Mouse (Mus musculus): ENCODE results near the gene Myh7.
"Not testable (repeated sequence)": the region's sequence is repeated elsewhere in the genome, so short reads cannot be mapped to it uniquely, and the experiment has no call there.

The Myh7 gene

DNA sequence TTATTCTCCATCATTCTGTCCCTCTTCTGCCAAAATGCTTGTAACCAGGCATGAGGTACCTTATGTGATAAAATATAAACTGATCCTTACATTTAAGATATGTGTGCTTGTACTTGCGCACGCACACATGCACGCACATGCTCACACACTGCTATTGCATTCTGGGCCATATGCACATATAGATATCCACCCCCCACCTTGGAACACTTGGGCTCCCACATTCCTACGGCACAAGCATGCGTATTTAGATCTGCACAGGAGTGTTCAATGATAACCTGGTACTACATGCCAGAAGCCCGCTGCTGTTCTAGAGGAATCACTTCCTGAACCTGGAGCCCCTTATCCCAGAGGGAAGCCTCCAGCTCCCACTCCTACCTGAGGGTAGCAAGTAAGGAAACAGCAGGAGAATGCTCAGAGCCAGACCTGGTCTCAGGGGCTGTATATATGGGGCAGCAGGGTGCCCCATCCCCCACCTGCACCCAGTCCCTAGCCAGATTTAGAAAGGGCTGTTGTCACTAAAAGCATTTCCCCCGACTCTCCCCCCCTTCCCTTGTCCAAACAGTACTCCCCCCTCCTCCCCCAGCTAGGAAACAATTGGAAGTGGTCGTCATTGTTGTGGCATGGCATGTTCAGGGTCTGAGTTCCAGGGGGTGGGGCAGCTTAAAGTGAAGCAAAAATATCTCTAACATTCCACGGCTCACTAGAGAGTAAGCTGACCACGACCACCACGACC lies at the start of gene Myh7:
Gene Myh7, minus strand, starts transcription at position 491 of the 733 bp plus-strand sequence.
- DNase-seq (ENCODE audit: low spot score in 2 of 2) = no peak

DNA sequence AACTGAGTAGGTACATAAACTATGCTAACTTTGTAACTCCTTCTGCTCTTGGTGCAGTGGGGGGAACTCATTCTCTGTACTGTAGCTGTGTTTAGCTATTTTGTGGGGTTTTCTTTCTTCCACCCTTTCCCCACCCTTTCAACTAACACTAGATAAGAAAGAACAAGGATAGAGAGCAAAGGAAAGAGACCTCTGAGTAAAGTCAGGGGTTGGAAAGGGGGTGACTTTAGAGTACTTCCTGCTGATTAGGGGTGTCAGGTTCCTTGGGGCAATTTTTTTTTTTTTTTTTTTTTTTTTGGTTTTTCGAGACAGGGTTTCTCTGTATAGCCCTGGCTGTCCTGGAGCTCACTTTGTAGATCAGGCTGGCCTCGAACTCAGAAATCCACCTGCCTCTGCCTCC lies 49.3 kb upstream of the Myh7 start:
- not testable (repeated sequence) for DNase-seq (ENCODE audit: low spot score in 2 of 2)

DNA sequence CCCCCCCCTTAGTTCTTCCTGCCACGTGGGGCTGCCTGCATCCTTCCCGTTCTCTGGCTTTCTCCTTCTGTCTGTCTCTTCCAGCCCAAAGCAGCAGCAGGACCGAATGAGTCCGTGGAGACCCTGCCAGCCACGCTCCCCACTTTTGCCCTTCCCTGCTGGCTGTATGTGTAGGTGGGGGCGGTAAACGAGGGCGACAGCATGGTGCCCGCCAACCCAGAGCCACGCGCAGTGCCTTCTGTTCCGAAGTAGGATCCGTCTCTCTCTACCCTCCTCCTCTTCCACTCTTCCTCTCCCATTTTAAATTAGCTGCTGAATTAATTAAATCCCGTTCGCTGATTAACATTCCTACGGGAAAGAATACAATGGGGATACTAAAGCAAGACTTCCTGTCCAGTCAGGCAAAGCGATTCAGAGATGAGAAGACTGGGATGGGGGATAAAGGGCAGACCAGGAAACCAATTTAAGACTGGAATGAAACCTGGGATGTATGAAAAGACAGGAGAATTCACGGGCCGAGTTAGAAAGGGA lies 38.3 kb upstream of the Myh7 start:
- DNase-seq (ENCODE audit: low spot score in 2 of 2) = no peak

DNA sequence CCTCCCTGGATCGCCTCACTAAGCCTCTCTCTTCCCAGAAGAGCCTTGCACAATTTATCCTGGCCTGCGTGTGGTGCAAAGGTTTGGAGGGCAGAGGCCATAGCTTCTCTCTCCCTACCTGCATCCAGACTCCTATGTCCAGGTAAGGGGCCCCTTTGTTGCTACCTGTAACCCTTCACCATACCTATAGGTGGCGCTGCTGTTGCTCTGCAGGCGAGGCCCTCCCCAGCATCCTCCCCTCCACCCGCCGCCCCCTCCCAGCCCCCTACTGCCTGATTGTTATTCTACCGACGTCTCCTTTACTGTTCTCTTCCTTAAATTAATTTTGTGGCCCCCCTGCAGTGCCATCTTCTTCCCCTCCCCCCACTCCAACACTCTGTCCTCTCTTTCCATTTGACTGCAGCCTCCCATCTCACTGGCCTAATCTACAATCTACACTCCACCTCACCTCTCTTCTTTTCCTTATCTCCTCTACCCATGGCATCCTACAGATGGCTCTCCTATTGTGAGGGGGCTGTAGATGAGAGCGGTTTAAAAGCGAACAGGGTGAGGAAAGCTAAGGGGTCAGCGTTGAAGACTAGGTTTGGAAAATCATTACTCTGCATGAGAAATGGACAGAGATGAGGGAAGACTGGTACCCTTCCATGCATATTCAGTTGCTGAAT lies 34.7 kb upstream of the Myh7 start:
- no peak for DNase-seq (ENCODE audit: low spot score in 2 of 2)

DNA sequence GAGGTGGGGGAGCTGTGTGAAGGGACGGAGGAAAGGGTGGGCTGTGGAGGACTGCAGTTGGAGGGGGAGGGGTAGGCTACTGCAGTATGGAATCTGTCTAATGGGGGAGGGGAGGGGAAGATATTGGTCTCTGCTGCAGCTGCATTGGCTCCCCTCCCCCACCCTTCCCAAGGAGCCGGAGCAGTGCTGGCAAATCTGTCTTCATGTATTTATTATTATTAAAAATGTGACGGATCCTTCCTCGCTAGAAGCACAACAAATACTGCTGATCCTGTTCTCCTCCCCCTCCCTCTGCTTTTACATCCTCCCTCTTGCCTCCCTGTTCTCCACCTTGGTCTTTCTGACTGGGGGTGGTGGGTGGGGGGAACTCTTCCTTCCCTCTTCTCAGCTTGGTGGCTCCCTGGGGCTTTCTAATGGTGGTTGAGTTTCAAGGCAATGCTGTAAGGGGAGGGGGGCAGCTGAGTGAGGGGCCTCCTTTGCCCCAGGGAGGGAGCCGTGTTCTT lies 34.0 kb upstream of the Myh7 start:
- no peak for DNase-seq (ENCODE audit: low spot score in 2 of 2)

DNA sequence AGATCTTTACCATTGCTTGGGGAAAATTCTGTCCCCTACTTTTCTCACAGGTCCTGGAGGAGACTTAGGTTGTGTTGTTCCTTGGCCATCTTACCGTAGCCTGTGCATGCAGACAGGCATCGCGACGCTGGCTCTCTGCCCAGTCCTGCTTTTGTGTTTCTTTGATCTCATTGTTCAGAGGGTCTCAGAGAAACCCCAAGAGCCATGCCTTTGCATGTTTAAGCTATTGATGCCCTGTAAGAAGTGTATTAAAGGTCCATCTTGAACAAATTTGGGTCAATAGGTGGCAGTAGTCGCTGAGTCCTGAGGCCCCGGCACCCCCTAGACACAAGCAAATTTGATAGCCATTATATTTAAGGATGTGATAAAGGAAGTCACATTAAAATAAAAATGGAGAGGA lies 33.2 kb upstream of the Myh7 start:
- no peak for DNase-seq (ENCODE audit: low spot score in 2 of 2)

DNA sequence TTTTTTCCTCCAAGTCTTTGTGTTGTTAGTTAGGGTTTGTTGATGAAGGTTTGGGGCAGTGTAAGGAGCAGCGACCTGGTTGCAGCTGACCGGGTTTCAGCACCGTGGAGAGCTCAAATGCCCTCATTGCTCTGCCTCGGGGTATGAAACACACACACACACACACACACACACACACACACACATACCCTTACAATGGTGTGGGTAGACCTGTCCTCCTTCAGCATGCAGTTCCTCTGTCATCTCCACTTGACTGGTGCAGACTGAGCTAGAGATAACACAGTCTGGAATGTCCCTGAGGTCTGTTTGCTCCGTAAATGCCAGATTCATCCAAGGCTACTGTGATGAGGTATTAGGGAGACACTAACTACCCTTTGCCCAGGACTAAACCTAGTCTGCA lies 32.8 kb upstream of the Myh7 start:
- no peak for DNase-seq (ENCODE audit: low spot score in 2 of 2)

DNA sequence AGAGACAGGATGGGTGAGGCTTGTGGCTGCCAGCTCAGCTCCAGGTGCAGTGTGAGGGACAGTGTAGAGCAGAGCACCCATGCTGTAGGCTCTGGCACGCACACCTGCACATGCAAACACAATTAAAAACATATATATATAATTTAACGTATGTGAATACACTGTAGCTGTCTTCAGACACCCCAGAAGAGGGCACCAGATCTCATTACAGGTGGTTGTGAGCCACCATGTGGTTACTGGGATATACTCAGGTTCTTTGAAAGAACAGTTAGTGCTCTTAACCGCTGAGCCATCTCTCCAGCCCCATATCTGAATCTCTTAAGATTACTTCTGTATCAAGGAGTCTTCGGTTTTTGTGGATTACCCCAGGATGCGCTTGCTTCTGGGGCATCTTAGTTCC lies 31.1 kb upstream of the Myh7 start:
- DNase-seq (ENCODE audit: low spot score in 2 of 2) = no peak

DNA sequence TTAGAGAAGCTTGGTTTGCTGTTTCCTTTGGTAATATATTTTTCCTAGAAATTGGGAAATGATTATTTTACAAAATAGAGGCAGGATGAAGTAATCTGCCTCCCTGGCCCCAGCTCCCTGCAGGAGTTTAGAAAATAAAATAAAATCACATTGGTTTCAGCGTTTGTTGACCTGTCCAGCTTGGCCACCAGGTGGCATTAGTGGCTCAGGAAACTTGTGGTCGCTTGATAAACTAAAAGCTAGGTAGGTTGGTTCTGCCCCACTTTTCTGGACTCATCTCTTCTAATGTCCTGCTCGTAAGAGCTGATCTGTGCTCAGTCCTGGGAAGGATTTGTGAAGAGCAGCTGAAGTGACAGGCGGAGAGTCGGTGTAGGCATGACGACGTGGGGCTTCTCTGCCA lies 29.8 kb upstream of the Myh7 start:
- DNase-seq (ENCODE audit: low spot score in 2 of 2) = peak; percentile 32 to 47

DNA sequence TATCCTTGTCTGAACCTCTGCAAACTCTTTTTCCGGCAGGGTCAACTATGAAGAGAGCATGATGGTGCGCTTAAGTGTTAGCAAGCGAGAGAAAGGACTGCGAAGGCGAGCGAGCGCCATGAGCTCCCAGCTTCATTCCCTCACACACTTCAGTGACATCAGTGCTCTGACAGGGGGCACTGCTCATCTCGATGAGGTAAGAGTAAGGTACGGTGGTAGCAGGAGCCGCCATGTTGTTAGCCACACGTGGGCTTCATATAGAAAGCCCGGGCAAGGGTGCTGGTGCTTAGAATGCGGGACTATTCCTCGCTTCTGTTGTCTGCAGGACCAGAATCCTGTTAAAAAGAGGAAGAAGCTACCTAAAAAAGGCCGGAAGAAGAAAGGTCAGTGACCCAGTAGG lies 28.6 kb upstream of the Myh7 start:
- DNase-seq (ENCODE audit: low spot score in 2 of 2) = no peak

DNA sequence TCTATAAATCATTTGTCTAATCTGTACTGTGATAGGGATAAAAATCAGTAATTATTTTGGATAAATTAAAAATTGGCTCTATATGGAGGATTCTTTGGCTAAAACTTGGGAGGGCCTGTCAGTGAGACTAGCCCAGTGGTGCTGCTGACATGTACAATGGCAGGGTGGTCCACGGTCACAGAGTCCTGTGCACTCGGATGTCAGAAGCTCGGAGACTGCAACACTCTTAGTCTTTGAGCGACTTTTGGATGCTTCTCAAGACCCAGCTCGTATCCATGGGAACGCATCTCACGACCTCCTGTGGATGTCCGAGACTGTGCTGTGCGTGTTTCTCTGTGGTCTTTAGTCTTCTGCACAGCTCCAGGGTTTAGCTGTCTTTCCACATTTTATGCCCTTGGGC lies 26.0 kb upstream of the Myh7 start:
- DNase-seq (ENCODE audit: low spot score in 2 of 2) = no peak

DNA sequence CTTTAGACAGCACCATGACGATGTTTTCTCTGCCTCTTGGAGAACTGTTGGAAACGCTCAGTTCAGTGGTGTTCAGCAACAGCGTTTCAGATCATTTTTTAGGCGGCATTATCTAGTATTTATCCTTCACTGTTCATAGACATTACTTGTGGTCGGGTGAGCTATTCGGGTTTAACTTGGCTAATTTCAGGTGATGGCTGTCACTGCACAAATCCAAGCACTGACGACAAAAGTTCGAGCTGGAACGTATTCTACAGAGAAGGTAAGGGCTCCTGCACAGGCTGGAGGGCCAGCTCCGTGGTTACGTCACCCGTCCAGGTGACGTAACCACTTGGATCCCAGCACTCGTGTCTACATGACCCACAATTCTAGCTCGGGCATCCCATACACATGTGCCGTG lies 22.4 kb upstream of the Myh7 start:
- no peak for DNase-seq (ENCODE audit: low spot score in 2 of 2)

DNA sequence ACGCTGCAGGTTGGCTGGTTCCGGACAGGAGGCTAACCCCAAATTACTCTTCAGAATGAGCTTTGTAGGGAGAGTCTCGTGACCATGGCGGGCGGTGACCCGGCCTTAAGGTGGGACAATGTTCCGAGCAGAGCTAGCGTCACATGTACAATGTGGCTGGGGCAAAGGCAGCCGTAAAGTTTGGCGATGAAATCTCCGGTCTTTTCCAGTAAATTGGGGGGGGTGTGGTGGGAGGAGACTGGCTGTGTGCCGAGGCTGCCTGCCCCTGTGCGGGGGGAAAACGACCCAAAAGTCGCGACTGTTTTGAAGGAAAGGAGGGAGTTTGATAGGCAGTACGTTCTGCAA lies 21.3 kb upstream of the Myh7 start:
- no peak for DNase-seq (ENCODE audit: low spot score in 2 of 2)

DNA sequence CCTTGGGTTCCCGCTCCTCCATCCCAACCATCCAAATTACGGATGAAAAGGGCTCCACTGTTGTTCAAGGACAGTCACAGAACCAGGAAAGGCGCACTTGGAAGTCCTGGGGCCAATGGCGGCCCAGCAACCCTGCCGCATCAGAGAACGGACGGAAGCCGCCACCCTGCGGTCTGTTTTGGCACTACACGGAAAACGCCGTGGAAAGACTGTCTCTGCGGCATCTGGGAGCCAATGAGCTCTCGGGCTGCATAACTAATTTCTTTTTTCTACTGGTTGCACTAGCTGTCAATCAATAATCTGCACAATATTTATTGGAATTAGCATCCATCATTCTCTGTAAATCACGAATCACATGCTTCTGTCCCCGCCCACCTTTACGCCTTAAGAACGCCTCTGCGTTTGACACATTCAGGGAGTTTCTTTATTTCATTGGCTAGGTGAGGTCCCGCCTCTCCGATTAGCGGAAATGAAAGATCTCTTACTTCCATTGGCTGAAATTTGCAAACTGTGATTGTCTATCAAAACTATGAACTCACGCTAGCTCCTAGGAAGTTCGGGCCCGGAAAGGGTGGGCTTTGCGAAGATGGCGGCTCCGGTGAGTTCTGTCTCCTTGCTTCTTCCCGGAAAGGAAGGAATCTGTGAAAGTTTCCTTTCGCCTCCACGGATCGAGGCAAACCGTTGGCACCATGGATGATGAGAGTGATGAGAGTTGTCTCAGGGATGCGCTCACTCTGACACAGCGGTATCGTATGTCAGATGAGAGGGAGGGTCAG lies 20.8 kb upstream of the Myh7 start, which contains the start of gene Ngdn:
Gene Ngdn, plus strand, starts transcription at position 464 of the 776 bp plus-strand sequence.
- peak; percentile 98 for DNase-seq (ENCODE audit: low spot score in 2 of 2)

DNA sequence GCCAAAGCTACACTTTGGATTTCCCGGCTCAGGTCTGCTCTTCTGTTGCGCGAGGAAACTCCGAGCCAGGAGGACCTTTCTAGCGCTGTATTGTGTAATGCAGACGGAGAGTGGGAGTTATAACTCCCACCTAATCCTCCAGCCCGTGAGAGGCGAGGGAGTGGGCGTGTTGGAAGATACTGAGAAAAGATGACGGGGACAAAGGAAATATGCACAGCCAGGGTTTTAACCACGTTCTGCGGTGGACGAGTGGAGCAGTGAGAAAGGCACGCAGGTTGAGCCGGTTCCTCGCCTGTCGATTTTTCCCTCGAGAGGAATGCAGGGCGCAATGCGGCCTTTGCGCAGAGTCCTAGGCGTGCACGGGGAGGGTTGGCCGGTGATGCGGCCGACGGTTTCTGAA lies 20.2 kb upstream of the Myh7 start:
- no peak for DNase-seq (ENCODE audit: low spot score in 2 of 2)

DNA sequence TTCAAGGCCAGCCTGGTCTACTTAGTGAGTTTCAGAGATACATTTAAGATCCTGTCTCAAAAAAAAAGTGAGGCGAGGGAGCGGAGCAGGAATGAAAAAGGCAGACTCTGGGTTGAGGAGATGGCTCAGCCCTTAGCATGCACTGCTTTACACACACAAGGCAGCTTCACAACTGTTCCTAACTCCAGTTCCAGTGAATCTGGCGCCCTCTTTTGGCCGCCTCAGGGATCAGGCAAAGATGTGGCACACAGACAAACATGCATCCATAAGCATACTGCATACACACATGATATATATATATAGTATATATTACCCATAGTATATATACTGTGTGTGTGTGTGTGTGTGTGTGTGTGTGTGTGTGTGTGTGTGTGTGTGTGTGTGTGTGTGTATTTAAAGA lies 16.7 kb upstream of the Myh7 start:
- DNase-seq (ENCODE audit: low spot score in 2 of 2) = no peak

DNA sequence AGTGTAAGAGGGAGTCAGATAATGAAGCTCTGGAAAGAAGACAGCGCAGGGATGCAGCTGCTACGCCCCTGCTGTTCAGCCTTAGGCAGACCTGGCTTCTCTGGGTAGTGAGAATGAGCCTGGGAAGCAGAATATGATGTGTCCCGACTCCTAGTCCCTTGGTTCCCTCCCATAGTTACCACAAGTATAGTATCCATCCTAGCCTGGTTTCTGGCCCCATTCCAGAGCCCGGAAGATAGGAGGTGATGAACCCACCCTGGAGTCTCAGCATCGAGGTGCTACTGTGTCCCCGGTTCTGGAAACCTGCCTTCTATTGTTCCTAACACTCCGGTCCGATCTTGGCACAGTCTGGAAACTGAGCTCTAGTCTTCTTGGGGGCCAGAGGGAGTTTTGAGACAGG lies 14.0 kb upstream of the Myh7 start:
- no peak for DNase-seq (ENCODE audit: low spot score in 2 of 2)

DNA sequence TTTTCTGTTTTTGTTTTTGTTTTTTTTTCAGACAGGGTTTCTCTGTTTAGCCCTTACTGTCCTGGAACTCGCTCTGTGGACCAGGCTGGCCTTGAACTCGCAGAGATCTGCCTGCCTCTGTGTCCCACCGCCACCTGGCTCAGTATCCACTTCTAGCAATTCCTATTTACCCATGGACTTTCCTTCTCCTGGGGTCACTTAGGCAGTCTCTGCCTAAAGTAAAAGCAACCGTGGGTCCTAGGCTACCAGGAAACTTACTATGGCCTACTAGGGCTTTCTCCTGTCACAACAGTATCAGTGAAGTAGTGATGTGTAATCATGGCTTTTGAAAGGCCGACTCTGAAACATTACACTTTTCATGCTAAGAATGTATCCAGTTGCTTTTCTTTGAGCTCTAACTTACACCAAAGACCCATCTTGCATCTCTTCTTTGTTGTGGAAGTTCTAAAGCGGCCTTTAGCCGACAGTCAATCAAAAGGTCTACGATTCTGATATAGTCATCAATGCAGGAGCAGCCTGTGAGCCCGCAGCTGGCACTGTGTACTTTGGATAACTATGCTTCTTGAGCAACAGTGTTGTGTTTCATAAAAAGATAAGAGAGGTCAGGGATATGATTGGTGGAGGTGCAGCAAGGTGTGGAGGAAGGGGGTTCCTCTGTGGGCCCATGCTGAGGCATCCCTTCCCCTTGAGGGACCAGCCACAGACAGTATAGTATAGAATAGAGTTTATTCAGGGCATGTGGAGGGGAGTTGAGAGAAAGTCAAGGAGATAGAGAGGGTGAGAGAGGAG lies 12.9 kb upstream of the Myh7 start:
- no peak for DNase-seq (ENCODE audit: low spot score in 2 of 2)

DNA sequence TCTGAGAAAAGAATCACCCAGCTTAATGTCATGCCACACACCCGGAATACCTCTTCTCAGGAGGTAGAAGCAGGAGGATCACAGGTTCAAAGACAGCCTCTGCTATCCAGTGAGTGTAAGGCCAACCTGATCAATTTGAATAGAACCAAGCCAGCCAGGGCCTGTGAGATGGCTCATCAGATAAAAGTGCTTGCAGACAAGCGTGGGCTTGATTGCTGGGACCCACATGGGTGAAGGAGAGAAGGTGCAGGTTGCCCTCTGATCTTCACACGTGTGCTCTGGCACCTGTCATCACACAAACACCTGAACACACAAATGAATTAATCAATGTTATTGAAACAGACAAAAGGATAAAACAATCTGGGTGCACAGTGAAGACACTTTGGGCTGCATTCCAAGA lies 12.1 kb upstream of the Myh7 start:
- DNase-seq (ENCODE audit: low spot score in 2 of 2) = no peak

DNA sequence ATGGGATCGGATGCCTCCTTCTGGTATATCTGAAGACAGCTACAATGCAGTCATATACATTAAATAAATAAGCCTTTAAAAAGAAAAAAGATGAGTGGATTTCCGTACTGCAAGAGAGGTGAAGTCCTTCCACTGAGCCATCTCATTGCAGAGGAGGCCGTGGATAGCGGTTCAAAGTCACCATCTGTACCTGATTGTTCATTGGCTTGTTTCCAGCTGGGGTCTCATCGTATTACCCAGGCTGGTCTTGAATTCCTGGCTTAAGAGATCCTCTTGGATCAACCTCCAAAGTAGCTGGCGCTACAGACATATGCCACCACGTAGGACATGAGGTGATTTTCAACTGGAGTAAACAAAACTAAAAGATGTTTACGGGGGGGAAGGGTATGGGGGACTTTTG lies 11.5 kb upstream of the Myh7 start:
- no peak for DNase-seq (ENCODE audit: low spot score in 2 of 2)

DNA sequence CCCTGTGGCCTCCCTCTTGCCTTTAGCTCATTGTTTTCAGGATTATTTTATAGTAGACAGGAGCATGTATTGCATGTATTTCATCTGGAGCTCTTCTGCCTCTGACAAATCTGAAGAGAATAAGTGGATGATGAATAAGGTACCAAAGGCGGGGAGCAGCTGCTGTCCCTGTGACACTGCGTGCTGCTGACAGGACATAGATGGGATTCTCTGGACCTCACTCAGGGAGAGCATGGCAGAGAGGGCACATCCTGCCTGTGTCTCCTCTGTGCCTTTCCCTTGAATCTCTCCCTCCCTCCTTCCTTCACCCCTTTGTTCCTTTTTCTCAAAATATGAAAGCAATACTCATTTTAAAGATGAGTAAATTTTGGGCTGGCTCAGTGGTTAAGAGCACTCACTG lies 11.1 kb upstream of the Myh7 start:
- no peak for DNase-seq (ENCODE audit: low spot score in 2 of 2)
